Mouse (Mus musculus) embryonic stem cell, embryonic (primary cell): ENCODE data around the gene Ltk.

Source experiments
- CTCF ChIA-PET, 4 experiments: fragments of 300-600 bp in 2 of 4; fragments of 350-600 bp in 2 of 4; sonication (Branson Sonifier 250); formaldehyde crosslinking; loops; one replicate each; lab custom pipeline; 2022; ENCODE audit warnings: inconsistent platforms in 2 of 4; lab: Charles Lee
- POLR2A ChIA-PET, 4 experiments: fragments of 300-600 bp in 2 of 4; fragments of 350-600 bp in 2 of 4; sonication (Branson Sonifier 250); formaldehyde crosslinking; loops; one replicate each; lab custom pipeline; 2022; ENCODE audit warnings: antibody characterized with exemption in 4 of 4, inconsistent platforms in 1 of 4; lab: Charles Lee

Ltk gene

DNA sequence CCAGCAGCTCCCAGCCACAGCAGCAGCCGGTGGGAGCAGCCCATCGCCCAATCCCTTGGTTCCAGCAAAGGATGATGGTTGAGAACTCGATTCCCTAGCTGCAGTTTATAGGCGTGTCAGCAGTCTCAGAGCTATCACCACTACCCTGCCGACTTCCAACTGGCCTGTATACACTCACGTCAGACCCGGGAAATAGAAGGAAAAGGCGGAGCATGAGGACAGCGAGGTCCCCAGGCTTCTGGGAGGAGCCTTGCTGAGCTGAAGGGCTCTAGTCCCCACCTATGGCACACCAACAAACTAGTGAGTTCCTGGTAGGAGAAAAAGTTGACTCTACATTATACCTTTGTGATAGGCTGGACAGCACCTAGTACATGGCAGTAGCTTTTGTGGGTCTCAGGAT lies at the start of gene Ltk:
TSS of gene Ltk (minus strand) at position 181 of the 400 bp plus-strand sequence.
- CTCF ChIA-PET = interaction anchor here in 3 of 4 experiments (0.5 to 1.6 kb wide), 4 partner anchors 15 to 460 kb away, joined by 3 to 4 read pairs (median 3); no protein-coding TSS in a partner anchor
- POLR2A ChIA-PET = interaction anchor here in 3 of 4 experiments (0.8 to 5.7 kb wide), 26 partner anchors 11 to 148 kb away, joined by 3 to 38 read pairs (median 4); partner anchors contain the start of genes Itpka (in 2 of the 3), Rpap1 (in 2 of the 3) and Mga (in 1 of the 3)

DNA sequence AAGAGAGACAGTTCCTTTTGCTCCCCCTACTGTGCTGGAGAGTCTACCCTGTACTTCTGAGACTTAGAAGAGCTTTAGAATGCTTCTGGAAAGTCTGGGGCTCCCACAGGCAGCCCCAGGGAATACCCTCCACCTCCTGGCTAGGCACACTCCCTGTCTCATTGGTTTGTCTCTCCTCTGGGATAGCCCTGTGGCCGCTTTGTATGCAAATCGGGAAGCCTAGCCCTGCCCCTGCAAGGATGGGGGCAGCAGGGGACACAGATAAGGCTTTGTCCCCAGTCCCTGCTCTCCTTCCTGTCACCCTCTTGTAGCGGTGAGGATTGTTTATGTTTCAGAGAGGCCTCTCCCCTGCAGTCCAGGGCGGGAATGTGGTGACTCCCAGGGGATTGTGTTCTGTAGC lies 48.6 kb upstream of the Ltk start:
- CTCF ChIA-PET = interaction anchor here in 2 of 4 experiments (0.5 to 1.0 kb wide), 4 partner anchors 10 to 260 kb away, joined by 3 read pairs; no protein-coding TSS in a partner anchor
- POLR2A ChIA-PET = interaction anchor here in 3 of 4 experiments (0.5 to 8.4 kb wide), 11 partner anchors 8 to 131 kb away, joined by 3 to 63 read pairs (median 4); partner anchors contain the start of genes Rpap1 (in 1 of the 3) and Tyro3 (in 1 of the 3)

DNA sequence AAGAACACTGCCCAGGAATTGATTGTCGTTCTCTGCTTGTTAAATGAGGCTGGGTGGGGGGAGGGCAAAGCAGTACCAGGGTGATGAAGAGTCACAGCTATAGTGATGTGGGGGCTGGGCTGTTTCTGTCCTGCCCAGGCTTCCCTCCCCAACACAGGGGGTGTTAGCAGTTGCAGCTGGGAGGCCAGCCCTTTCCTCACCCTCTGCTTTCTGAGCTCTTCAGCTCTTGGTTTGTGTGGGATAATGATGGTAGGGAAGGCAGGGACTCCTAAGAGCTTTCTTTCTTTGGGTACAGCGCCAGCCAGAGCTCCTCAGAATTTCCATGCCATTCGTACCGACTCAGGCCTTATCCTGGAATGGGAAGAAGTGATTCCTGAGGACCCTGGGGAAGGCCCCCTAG lies 48.2 kb upstream of the Ltk start:
- POLR2A ChIA-PET = interaction anchor here in 3 of 4 experiments (0.5 to 8.4 kb wide), 15 partner anchors 8 to 164 kb away, joined by 3 to 63 read pairs (median 3); partner anchors contain the start of genes Rpap1 (in 2 of the 3), Mapkbp1 (in 1 of the 3) and Tyro3 (in 1 of the 3)
- CTCF ChIA-PET = interaction anchor here in 2 of 4 experiments (0.6 to 1.0 kb wide), 2 partner anchors 10 to 134 kb away, joined by 3 read pairs; no protein-coding TSS in a partner anchor

GRCm38 (mm10) chr2:119805536-119805935 lies 45.3 kb upstream of the Ltk start:
- CTCF ChIA-PET = interaction anchor here in 2 of 4 experiments (0.7 to 1.0 kb wide), 2 partner anchors 16 to 214 kb away, joined by 3 to 4 read pairs; no protein-coding TSS in a partner anchor
- POLR2A ChIA-PET = interaction anchor here in 3 of 4 experiments (1.1 to 2.0 kb wide), 6 partner anchors 13 to 18 kb away, joined by 3 to 6 read pairs (median 4); partner anchors contain the start of gene Rpap1 (in 1 of the 3)

- POLR2A ChIA-PET = interaction anchor here in 2 of 4 experiments (0.6 to 2.7 kb wide), 10 partner anchors 8 to 164 kb away, joined by 3 to 33 read pairs (median 5); partner anchors contain the start of gene Itpka (in 1 of the 2)
- CTCF ChIA-PET = interaction anchor here in 1 of 4 experiments (0.5 kb wide), 1 partner anchor 475 kb away, joined by 3 read pairs; no protein-coding TSS in a partner anchor
These were observed 44.5 kb upstream of the Ltk start for GRCm38 (mm10) chr2:119804776-119805175.

DNA sequence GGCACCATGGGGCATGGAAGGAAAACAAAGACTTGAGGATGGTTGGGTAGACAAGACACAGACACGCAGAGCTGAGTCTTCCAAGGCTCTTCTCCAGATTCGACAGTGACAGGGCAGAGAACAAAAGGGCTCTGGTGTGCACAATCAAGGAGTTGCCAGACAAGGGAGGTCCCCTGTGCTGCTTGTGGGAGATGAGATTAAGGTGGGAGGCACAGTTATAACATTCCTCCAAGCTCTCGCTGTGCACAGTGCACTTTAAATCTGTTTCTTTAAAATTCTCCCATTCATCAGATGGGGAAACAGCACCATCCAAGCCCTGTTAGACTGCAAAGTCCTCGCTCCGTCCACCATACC lies 44.0 kb upstream of the Ltk start:
- CTCF ChIA-PET = interaction anchor here in 2 of 4 experiments (0.5 to 1.5 kb wide), 3 partner anchors 207 to 477 kb away, joined by 3 to 5 read pairs (median 3); no protein-coding TSS in a partner anchor
- POLR2A ChIA-PET = interaction anchor here in 3 of 4 experiments (0.6 to 2.7 kb wide), 14 partner anchors 9 to 164 kb away, joined by 3 to 33 read pairs (median 4); partner anchors contain the start of gene Itpka (in 1 of the 3)

DNA sequence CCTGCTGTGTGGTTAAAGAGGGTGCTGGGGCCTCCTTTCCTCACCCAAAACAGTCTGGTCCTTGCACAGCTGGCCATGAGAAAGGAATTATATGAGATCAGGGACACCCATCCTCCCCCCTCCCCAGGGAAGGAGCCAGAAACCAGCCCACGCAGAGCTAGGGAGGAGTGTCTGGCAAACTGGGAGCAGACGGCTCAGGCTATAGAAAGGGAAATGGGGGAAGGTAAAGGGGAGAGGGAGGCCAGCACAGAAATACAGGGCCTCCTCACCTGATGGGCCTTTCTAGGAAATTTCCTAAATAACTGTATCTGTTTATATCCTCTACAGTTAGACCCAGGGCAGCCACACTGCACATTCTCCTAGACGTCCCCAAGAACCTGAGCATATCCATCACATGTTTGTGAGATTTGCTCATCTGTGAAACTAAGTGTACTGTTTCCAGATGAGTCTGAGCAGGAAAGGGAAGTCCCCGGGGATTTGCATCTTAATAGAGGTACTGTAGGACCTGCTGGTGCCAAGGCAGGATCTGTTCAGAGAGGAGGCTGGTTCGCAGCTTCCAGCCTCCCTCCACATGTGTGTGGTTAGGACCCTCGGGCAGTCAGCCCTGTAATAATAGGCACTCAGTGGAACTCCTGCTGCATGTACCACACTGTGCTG lies 43.5 kb upstream of the Ltk start:
- CTCF ChIA-PET = interaction anchor here in 2 of 4 experiments (0.7 to 1.5 kb wide), 2 partner anchors 208 to 478 kb away, joined by 3 to 5 read pairs; no protein-coding TSS in a partner anchor
- POLR2A ChIA-PET = interaction anchor here in 3 of 4 experiments (0.6 to 8.1 kb wide), 39 partner anchors 8 to 175 kb away, joined by 3 to 49 read pairs (median 4); partner anchors contain the start of genes Rpap1 (in 2 of the 3), Itpka (in 1 of the 3) and Mga (in 1 of the 3)

DNA sequence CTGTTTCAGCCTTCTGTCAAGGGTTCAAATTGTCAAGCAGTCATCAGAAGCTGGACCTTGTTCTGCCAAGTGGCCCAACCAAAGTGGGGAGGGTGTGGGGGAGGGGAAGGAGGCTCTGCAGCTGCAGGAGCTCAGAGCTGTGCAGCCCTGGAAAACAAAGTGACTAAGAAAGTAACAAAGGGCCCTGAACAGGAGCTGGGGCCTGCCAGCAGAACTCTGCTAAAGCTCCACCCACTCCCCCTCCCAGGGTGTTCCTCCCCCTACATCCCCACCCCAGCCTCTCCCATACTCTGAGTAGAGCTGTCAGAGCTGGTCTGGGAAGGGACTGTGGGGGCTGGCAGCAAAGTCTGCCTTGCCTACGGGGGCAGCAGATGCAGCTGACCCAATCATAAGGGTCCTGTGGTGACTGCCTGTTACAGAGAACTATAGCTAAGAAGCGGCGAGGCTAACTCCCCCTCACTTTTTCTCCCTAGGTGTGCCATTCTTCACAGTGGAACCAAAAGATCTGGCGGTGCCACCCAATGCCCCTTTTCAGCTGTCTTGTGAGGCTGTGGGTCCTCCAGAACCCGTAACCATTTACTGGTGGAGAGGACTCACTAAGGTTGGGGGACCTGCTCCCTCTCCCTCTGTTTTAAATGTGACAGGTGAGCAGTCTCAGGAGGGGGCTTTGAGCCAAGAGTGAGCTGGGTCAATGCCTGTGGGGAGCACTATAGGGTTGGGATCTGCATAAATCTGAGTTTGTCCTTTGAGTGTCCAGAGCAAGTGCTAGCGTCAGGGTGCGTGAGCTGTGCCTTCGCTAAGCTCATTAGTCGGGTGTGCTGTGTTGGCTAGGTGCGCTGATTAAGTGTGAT lies 42.8 kb upstream of the Ltk start:
- POLR2A ChIA-PET = interaction anchor here (0.6 to 8.1 kb wide), 53 partner anchors 8 to 325 kb away, joined by 3 to 49 read pairs (median 4); partner anchors contain the start of genes Rpap1 (in 3 of the 4), Mga (in 2 of the 4), Ino80 (in 1 of the 4) and Itpka (in 1 of the 4)
- CTCF ChIA-PET = interaction anchor here in 3 of 4 experiments (0.5 to 1.5 kb wide), 11 partner anchors 11 to 371 kb away, joined by 3 to 5 read pairs (median 3); partner anchors contain the start of gene Rpap1 (in 1 of the 3)

DNA sequence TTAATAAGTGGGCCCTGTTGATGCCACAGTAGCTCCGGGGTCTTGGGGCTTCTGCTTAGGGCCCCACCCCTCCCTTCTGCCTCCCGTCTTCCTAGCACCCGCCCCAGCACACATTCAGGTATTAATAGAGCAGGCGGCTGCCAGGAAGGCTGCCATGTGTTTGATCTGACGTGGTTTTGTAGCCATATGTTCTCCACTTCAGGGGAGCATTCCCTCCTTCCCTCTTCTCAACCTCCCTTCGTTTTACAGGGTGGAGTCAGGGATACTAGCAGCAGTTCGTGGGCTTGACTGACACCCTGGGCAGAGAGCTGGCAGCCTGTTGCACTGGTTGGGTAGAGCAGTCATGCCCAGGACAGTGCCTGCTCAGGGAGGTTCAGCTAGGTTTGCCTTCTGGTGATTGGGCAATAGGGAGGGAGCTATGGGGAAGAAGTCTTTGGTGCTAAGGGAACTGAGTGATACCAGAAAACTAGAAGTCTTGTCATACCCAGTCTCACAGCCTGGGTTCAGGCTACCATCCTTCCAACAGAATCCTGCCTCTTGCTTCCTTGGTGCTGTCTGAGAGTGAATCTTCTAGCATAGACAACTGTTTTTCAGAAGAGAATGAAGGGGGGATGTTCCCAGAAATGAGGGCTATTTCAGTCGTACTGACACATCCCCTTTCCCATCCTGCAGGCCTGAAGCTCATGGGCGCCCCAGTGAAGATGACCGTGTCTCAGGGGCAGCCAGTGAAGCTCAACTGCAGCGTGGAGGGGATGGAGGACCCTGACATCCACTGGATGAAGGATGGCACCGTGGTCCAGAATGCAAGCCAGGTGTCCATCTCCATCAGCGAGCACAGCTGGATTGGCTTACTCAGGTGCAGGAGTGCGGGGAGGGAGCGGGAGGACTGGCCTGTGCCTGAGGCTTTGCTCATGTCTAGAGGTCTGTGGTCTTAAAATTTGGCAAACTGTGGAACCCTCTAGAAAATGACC lies 40.9 kb upstream of the Ltk start:
- POLR2A ChIA-PET = interaction anchor here in 3 of 4 experiments (0.6 to 8.1 kb wide), 30 partner anchors 8 to 178 kb away, joined by 3 to 63 read pairs (median 4); partner anchors contain the start of genes Rpap1 (in 2 of the 3), Mapkbp1 (in 1 of the 3) and Mga (in 1 of the 3)
- CTCF ChIA-PET = interaction anchor here in 3 of 4 experiments (0.6 to 1.3 kb wide), 4 partner anchors 9 to 51 kb away, joined by 3 to 4 read pairs (median 3); partner anchors contain the start of gene Rpap1 (in 1 of the 3)

- ChIA-PET CTCF (interaction anchor here in 3 of 4 experiments (0.6 to 2.1 kb wide), 6 partner anchors 10 to 264 kb away, joined by 3 to 15 read pairs (median 4); partner anchors contain the start of genes Mga (in 1 of the 3) and Rpap1 (in 1 of the 3)), POLR2A (interaction anchor here in 3 of 4 experiments (0.6 to 8.1 kb wide), 35 partner anchors 8 to 179 kb away, joined by 3 to 63 read pairs (median 4); partner anchors contain the start of genes Rpap1 (in 3 of the 3), Mapkbp1 (in 1 of the 3) and Mga (in 1 of the 3))
These were observed 39.8 kb upstream of the Ltk start for GRCm38 (mm10) chr2:119799961-119800550.

DNA sequence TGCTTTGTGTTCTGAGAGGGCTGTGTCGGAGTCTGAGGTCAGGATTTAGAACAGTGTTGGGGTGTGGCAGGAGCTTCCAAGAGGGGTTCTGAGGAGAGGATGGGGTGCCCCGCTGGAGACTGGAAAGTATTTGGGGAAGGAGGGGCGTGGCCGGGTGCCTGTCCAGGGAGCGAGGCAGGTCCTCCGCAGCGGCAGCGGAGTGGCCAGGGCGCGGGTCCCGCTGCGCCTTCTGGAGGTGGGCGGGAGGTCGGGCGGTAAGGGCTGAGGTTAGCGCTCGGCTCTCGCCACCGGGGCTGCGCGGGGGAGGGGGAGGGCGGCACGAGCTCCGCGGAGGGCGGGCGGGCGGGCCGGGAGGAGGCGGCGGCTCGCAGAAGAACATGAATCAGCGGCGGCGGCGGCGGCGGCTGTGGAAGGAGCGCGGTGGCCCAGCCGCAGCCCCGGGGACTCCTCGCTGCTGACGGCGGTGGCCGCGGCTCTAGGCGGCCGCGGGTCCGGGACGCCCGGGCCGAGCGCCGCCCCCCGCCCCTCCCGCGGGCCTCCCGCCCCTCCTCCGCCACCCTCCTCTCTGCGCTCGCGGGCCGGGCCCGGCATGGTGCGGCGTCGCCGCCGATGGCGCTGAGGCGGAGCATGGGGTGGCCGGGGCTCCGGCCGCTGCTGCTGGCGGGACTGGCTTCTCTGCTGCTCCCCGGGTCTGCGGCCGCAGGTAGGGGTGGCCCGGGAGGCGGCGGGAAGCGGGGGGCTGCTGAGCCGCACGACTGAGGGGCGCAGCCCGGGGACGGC lies 39.1 kb upstream of the Ltk start:
- POLR2A ChIA-PET = interaction anchor here (0.6 to 8.1 kb wide), 43 partner anchors 7 to 277 kb away, joined by 3 to 63 read pairs (median 4); partner anchors contain the start of genes Rpap1 (in 4 of the 4) and Mga (in 1 of the 4)

GRCm38 (mm10) chr2:119798246-119798927 lies 38.2 kb upstream of the Ltk start:
- ChIA-PET CTCF (interaction anchor here in 3 of 4 experiments (0.6 to 2.1 kb wide), 19 partner anchors 9 to 611 kb away, joined by 3 to 15 read pairs (median 3); partner anchors contain the start of genes Rpap1 (in 3 of the 3), Mapkbp1 (in 1 of the 3) and Mga (in 1 of the 3)), POLR2A (interaction anchor here (0.6 to 8.1 kb wide), 45 partner anchors 8 to 789 kb away, joined by 3 to 63 read pairs (median 4); partner anchors contain the start of genes Rpap1 (in 4 of the 4), Mga (in 2 of the 4) and Ndufaf1 (in 2 of the 4))

More for the DNA sequence above, 39.1 kb upstream of the Ltk start:
- CTCF ChIA-PET = interaction anchor here (0.6 to 2.1 kb wide), 16 partner anchors 9 to 265 kb away, joined by 3 to 15 read pairs (median 4); partner anchors contain the start of genes Rpap1 (in 3 of the 4) and Mapkbp1 (in 1 of the 4)

GRCm38 (mm10) chr2:119797279-119797783 lies 37.1 kb upstream of the Ltk start, which contains the start of gene Tyro3:
Tyro3 (plus strand) TSS chr2:119797733.
- CTCF ChIA-PET = interaction anchor here in 3 of 4 experiments (0.6 to 2.1 kb wide), 5 partner anchors 10 to 610 kb away, joined by 3 to 4 read pairs (median 4); partner anchors contain the start of gene Rpap1 (in 2 of the 3)

More at GRCm38 (mm10) chr2:119797279-119797783, 37.1 kb upstream of the Ltk start, which contains the start of gene Tyro3:
- POLR2A ChIA-PET = interaction anchor here in 1 of 4 experiments (0.8 to 8.1 kb wide), 7 partner anchors 7 to 711 kb away, joined by 3 to 63 read pairs (median 11); partner anchors contain the start of gene Rpap1
